Mouse (Mus musculus) liver, embryonic 11.5 days (tissue): ENCODE measurements around the gene Cnih1. TPM values are rescaled to one million over a fixed set of nuclear protein-coding genes. Genes with fewer than 3 reads are reported as not detected.
A peak's percentile ranks its signal among the peaks of the same experiment; 100 is the strongest.

Source experiments
- ATAC-seq: fragments of 200-750 bp; cut with Nextera tagmentation; replicated peaks from 2 replicates; pipeline ENCODE4 v1.8.0; 2017; ENCODE audit warnings: moderate number of reproducible peaks, mild to moderate bottlenecking, moderate TSS enrichment, moderate library complexity; ENCODE audit not compliant: low FRiP score
- DNase-seq: peaks from one replicate; pipeline ENCODE4 v3.0.0-alpha.2; 2017; ENCODE audit warnings: low spot score
- H3K27ac ChIP-seq: fragments of 300-500 bp; sonication (generic); 2 replicates; pipeline ENCODE4 v1.5.1; 2014; ENCODE audit warnings: mild to moderate bottlenecking, low read depth, low read length, control low read depth
- H3K27me3 ChIP-seq: fragments of 300-500 bp; sonication (generic); replicated peaks from 2 replicates; pipeline ENCODE4 v1.6.1; 2014; ENCODE audit warnings: low read length, mixed read lengths; ENCODE audit not compliant: control insufficient read depth, insufficient read depth
- H3K36me3 ChIP-seq: fragments of 300-500 bp; sonication (generic); 2 replicates; pipeline ENCODE4 v1.6.1; 2014; ENCODE audit warnings: mild to moderate bottlenecking, low read length, moderate library complexity, mixed read lengths; ENCODE audit not compliant: control insufficient read depth, insufficient read depth
- H3K4me1 ChIP-seq: fragments of 300-500 bp; sonication (generic); replicated peaks from 2 replicates; pipeline ENCODE4 v1.6.1; 2014; ENCODE audit warnings: low read length, mixed read lengths; ENCODE audit not compliant: control insufficient read depth, insufficient read depth
- H3K4me2 ChIP-seq: fragments of 300-500 bp; sonication (generic); 2 replicates; pipeline ENCODE4 v1.6.1; 2014; ENCODE audit warnings: mild to moderate bottlenecking, control low read depth, moderate library complexity
- H3K4me3 ChIP-seq: fragments of 300-500 bp; sonication (generic); 2 replicates; pipeline ENCODE4 v1.5.1; 2014; ENCODE audit warnings: low read depth, low read length, control low read depth
- H3K9ac ChIP-seq: fragments of 300-500 bp; sonication (generic); 2 replicates; pipeline ENCODE4 v1.6.1; 2014; ENCODE audit warnings: low read depth, low read length, control low read depth
- H3K9me3 ChIP-seq: fragments of 300-500 bp; sonication (generic); 2 replicates; pipeline ENCODE4 v1.6.1; 2016; ENCODE audit warnings: low read length, inconsistent platforms, mixed read lengths; ENCODE audit not compliant: control insufficient read depth
- WGBS: fragments of 180-500 bp; shearing (Covaris S2); extraction: QIAGEN DNeasy Blood & Tissue Kit; methylation state at CpG from one replicate; pipeline ENCODE4 v1.1.7; 2014; 5-methylcytosine and 5-hydroxymethylcytosine counted together
- polyA plus RNA-seq: library from polyadenylated mRNA; unstranded; fragments of >200 nt; fragmentation: Nextera tagmentation; extraction: Ambion mirVana; gene quantifications from 2 replicates; pipeline ENCODE4 v1.2.1, GENCODE M21; 2014

Gene Cnih1
- 165 and 171 TPM in 2 replicates for polyA plus RNA-seq

DNA sequence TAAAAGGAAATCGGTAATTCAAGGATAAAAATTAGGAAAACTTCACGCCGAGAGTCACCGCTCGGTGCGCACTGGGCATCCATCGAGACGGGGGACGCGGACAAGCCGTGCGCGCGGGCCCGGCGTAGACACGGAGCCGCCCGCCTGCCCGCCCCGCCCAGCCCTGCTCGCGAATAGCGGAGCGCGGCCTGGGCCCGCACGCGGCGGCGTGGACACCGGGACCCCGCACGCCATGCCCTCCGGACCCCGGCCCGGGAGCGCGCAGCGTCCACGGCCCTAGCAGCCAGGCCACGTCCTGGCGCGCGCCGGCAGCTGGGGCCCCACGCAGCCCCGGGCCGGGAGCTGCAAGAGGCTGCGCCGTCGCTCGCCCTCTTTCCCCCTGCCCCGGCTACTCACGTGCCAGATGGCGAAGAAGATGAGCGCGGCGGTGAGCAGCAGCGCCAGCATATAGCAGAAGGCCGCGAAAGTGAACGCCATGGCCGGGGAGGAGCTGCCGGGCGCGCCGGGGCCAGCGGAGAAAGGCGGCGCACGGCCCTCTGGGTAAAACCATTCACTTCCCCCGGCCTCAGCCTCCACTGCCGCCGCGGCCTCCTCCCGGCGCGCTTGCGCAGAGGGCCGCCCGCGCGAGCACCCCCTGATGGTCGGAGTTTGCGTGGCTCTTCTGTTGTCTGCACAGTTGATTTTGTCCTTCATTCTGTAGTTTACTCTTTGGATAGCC, at the start of gene Cnih1:
Cnih1 (minus strand) TSS at position 625 of the 718 bp plus-strand sequence.
- Histone ChIP-seq H3K27ac (peak within 1 kb of the TSS; percentile 98), H3K4me1 (peaks cover 19% of the 10 kb centered on the region), H3K27me3 (no peaks in the 10 kb centered on the region), H3K36me3 (peaks cover 6% of the 10 kb centered on the region; the same call in 1 of the 2 replicates), H3K9ac (peak within 1 kb of the TSS; percentile 100), H3K4me3 (peak within 1 kb of the TSS; percentile 99), H3K4me2 (peak within 1 kb of the TSS; percentile 68), H3K9me3 (no peaks in the 10 kb centered on the region)
- under 1% methylated on average over 83 of the region's 86 CpGs for WGBS
- ATAC-seq (peak; percentile 93), DNase-seq (peak; percentile 88)

DNA sequence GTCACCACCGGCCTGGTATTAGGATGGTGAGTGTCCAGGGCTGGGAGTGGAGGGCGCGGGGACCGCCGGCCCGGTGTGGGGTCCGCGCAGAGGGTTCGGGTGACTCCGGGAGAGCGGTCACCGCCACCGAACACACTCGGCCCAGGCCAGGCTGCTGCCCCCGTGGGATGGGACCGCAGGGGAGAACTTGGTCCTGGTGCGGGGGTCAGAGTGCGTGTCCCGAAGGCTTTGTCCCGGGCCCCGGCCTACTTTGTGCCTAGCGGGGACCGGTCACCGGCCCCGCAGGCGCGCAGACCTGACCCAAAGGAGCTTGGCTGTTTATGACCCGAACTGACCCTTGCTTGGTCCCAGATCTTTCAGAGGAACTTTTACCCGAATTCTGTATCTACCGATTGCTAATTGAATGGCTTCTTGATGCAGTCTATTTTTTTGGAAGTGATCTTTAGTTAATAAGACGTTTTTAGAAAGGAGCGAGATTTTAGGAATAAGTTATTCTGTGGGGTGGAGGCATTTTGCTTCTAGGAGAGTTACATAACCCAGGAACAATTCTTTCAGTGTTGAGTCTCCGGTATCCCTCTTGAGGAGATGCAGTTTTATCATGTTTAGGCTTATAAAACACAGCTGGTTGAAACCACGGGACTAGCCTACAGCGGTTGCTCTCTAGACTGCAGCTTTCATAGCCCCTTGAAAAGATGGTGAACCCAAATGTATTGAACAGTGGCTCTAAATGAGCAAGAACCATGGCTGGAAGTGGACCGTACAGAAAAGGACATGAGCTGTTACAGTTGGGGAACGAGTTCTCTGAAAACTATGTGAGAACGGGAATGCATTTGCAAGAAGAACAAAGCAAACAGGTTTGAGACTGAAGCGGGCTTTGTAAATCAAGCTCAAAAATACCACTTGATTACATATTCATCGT, 44.4 kb upstream of the Cnih1 start:
- ATAC-seq (no peak; the same call in 1 of the 2 replicates), DNase-seq (no peak)

DNA sequence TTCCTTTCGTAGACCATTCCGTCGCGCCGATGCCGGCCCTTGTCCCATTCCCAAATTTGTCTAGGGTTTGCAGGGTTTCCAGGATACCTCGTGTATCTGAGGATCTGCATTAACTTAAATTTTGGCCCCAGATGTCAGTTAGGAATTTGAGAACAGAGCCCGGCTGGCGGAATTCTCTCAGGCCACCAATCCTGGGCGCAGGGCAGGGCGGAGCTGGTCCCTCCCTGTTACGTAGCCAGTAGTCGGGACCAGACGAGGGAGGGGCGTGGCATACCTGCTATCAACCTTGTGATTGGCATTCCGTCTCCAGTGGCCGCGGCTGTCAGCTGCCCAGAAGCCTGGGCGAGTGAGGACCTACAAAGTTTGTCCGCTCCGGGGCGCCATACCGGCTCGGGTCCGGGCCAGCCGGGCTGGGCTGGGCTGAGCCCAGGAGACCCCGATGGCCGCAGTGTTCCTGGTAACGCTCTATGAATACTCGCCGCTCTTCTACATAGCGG, 43.7 kb upstream of the Cnih1 start, which contains the start of gene Cgrrf1:
Cgrrf1 (plus strand) TSS at position 289 of the 497 bp plus-strand sequence.
- Histone ChIP-seq H3K4me2 (peak within 1 kb of the TSS; percentile 65), H3K27me3 (no peaks in the 10 kb centered on the region), H3K4me1 (peaks cover 17% of the 10 kb centered on the region), H3K9ac (peak within 1 kb of the TSS; percentile 88), H3K27ac (peak within 1 kb of the TSS; percentile 75), H3K36me3 (no peaks in the 10 kb centered on the region), H3K4me3 (peak within 1 kb of the TSS; percentile 95), H3K9me3 (no peaks in the 10 kb centered on the region)
- WGBS = under 1% methylated on average over 32 of the region's 32 CpGs
- peak; percentile 92 for DNase-seq
- peak; percentile 98 for ATAC-seq

More for the DNA sequence above, 44.4 kb upstream of the Cnih1 start:
- H3K9me3 ChIP-seq = no peaks in the 10 kb centered on the region
- WGBS = 6% methylated on average over 40 of the region's 40 CpGs
- H3K4me1 ChIP-seq = peaks cover 17% of the 10 kb centered on the region
- H3K27ac ChIP-seq = peak overlapping the region; percentile 45; the same call in 1 of the 2 replicates
- H3K4me3 ChIP-seq = peak overlapping the region; percentile 95
- H3K9ac ChIP-seq = peak overlapping the region; percentile 88
- H3K36me3 ChIP-seq = no peaks in the 10 kb centered on the region
- H3K4me2 ChIP-seq = peak overlapping the region; percentile 65
- H3K27me3 ChIP-seq = no peaks in the 10 kb centered on the region

DNA sequence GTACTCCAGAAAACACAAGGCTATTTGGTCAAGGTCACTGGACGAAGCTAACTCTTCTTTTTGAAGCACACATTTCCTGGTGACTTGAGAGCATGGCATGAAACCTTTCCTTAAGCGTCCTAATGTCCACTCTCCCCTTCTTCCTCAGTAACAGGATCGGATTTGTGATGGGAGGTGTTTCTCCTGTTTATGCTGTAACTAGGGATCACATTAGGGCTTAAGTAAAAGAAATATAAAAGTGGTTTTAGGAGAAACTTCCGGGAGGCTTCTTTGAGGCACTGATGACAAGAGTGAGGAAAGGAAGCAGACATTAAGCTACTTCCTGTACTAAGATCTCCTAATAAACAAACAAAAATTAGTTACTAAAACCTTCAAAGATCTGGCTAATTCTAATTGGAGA, 43.1 kb upstream of the Cnih1 start:
- Histone ChIP-seq H3K9me3 (no peaks in the 10 kb centered on the region), H3K9ac (peak overlapping the region; percentile 72), H3K4me1 (peaks cover 17% of the 10 kb centered on the region), H3K4me3 (peak overlapping the region; percentile 95), H3K36me3 (no peaks in the 10 kb centered on the region), H3K27me3 (no peaks in the 10 kb centered on the region), H3K27ac (peak overlapping the region; percentile 75), H3K4me2 (peak overlapping the region; percentile 65)
- DNase-seq = no peak
- WGBS = 2% methylated on average over 4 of the region's 4 CpGs
- no peak for ATAC-seq

DNA sequence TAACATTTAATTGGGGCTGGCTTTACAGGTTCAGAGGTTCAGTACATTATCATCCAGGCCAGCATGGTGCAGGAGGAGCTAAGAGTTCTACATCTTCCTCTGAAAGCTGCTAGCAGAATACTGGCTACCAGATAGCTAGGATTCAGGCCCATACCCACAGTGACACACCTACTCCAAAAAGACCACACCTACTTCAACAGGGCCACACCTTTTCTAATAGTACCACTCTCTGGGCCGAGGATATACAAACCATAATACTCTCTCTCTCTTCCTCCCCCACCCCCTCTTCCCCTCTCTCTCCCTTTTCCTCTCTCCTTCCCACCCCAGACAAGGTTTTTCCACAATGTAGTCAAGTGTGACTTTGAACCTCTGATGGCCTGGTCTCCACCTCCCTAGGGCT, 39.2 kb upstream of the Cnih1 start:
- DNase-seq (no peak), ATAC-seq (no peak)
- peaks cover 13% of the 10 kb centered on the region for H3K4me1 ChIP-seq
- no peaks in the 10 kb centered on the region for H3K9me3 ChIP-seq
- H3K9ac ChIP-seq = no peak overlapping the region
- no peaks in the 10 kb centered on the region for H3K27me3 ChIP-seq
- H3K4me3 ChIP-seq = no peak overlapping the region
- H3K4me2 ChIP-seq = no peak overlapping the region
- no peak overlapping the region; the same call in 1 of the 2 replicates for H3K27ac ChIP-seq
- WGBS = 53% methylated on average over 1 of the region's 1 CpGs
- H3K36me3 ChIP-seq = no peaks in the 10 kb centered on the region

DNA sequence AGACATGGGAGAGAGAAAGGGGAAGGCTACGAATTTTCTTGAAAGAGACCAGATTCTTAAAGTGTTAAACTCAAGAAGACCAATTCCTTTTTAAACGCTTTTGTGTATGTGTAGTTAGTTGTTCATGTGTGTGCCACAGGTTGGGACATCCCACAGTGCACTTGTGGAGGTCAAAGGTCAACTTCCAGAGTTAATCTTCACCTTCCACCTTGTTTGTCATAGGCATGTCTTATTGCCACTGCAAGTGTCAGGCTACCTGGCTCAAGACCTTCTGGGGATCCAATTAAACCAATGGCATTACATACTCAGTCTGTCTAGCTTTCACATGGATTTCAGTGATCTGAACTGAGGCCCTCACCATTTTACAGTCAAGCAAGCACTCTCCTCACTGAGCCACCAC, 35.8 kb upstream of the Cnih1 start:
- no peaks in the 10 kb centered on the region for H3K9me3 ChIP-seq
- H3K4me2 ChIP-seq = no peak overlapping the region
- no peak for ATAC-seq
- H3K27ac ChIP-seq = no peak overlapping the region
- H3K27me3 ChIP-seq = no peaks in the 10 kb centered on the region
- H3K36me3 ChIP-seq = no peaks in the 10 kb centered on the region
- WGBS = 72% methylated on average over 2 of the region's 2 CpGs
- peaks cover 7% of the 10 kb centered on the region for H3K4me1 ChIP-seq
- H3K9ac ChIP-seq = no peak overlapping the region
- H3K4me3 ChIP-seq = no peak overlapping the region
- no peak for DNase-seq

DNA sequence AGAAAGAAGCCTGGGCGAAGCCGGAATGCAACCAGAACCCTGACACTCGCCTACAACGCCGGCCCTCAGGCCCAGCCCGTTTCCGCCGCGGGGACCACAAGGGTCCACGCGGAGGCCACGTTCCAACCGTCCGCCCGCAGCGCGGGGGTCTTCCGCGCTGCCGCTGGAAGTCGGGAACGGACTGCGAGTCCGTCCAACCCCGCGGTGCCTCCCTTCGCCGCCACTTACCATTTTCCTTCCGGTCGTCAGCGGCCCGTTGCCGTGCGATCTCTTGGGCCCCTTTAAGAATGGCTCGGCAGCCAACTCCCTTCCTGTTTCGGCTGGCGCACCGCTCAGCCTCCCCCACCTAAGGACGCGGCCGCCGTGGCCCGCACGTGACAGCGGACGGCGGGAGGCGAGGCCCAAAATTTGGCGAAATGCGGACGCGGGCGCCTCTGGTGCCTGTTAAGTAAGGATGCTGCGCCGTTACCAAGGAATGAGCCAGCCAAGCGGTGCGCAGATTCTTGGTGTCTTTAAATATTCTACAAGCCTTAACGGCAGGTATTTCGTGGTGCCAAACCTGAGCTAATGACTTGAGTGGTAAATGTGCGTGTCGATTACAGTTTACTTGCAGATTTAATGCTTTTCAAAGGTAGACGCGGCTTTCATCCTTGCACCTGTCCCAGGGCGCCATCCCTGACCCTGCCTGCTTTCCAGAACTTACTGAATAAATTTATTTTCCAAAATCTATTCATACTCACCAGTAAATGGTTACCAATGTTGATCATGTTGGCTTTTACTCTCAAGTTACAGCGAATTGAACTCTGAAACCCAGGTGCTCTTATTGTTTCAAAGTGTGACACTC, 33.9 kb upstream of the Cnih1 start, which contains the start of gene Gmfb:
Gmfb (minus strand) TSS at position 370 of the 844 bp plus-strand sequence.
- Histone ChIP-seq H3K4me2 (peak within 1 kb of the TSS; percentile 91), H3K27me3 (no peaks in the 10 kb centered on the region), H3K27ac (peak within 1 kb of the TSS; percentile 91), H3K4me3 (peak within 1 kb of the TSS; percentile 89), H3K9ac (peak within 1 kb of the TSS; percentile 89), H3K9me3 (no peaks in the 10 kb centered on the region), H3K36me3 (peaks cover under 1% of the 10 kb centered on the region; the same call in 1 of the 2 replicates), H3K4me1 (peaks cover 7% of the 10 kb centered on the region; the same call in 1 of the 2 replicates)
- peak; percentile 96 for ATAC-seq
- 1% methylated on average over 65 of the region's 65 CpGs for WGBS
- peak; percentile 91 for DNase-seq
